Mouse (Mus musculus): ENCODE results near the gene Chn2. TPM values are rescaled to one million over a fixed set of nuclear protein-coding genes. Genes with fewer than 3 reads are reported as not detected.

Chn2 gene
- total and polyA plus RNA-seq, 2 experiments from 2014 or later = 33.3 to 49.4 TPM

- no peak for TF ChIP-seq CTCF (IDR thresholded peaks at IDR 0.05; ENCODE audit: low read depth)
- no peak overlapping the region for H3K4me3 ChIP-seq (ENCODE audit: low read depth, low read length)
- peaks cover 3% of the 10 kb centered on the region; the same call in 1 of the 2 replicates for H3K4me1 ChIP-seq (ENCODE audit: insufficient read depth)
- H3K9me3 ChIP-seq (ENCODE audit: low read length) = no peaks in the 10 kb centered on the region
- DNase-seq (no peak), ATAC-seq (no peak)
- no peak overlapping the region for H3K27ac ChIP-seq (ENCODE audit: low read depth, low read length)
- 70% methylated on average over 6 of the region's 6 CpGs for WGBS
- no peak overlapping the region for H3K4me2 ChIP-seq (ENCODE audit: low read depth)
- H3K27me3 ChIP-seq (ENCODE audit: insufficient read depth, low read length) = no peaks in the 10 kb centered on the region
- H3K36me3 ChIP-seq (ENCODE audit: insufficient read depth) = no peaks in the 10 kb centered on the region
- no peak overlapping the region for H3K9ac ChIP-seq
Measured at GRCm38 (mm10) chr6:54337321-54337720, 298.0 kb downstream of the Chn2 start.

- 88% methylated on average over 5 of the region's 5 CpGs for WGBS
- Histone ChIP-seq H3K9me3 (ENCODE audit: low read length) (no peaks in the 10 kb centered on the region), H3K27ac (ENCODE audit: low read depth, low read length) (no peak overlapping the region), H3K4me2 (ENCODE audit: low read depth) (no peak overlapping the region), H3K36me3 (ENCODE audit: insufficient read depth) (no peaks in the 10 kb centered on the region), H3K4me1 (ENCODE audit: insufficient read depth) (no peaks in the 10 kb centered on the region), H3K4me3 (ENCODE audit: low read depth, low read length) (no peak overlapping the region), H3K9ac (no peak overlapping the region), H3K27me3 (ENCODE audit: insufficient read depth, low read length) (no peaks in the 10 kb centered on the region)
- no peak for TF ChIP-seq CTCF (IDR thresholded peaks at IDR 0.05; ENCODE audit: low read depth)
- no peak for ATAC-seq
- DNase-seq = no peak
Measured at GRCm38 (mm10) chr6:54341133-54341532, 301.8 kb downstream of the Chn2 start.

GRCm38 (mm10) chr6:54342223-54342622 is 302.9 kb downstream of the Chn2 start:
- no peak overlapping the region for H3K4me2 ChIP-seq (ENCODE audit: low read depth)
- DNase-seq (peak; percentile 36), ATAC-seq (peak; percentile 45)
- H3K9me3 ChIP-seq (ENCODE audit: low read length) = no peaks in the 10 kb centered on the region
- no peaks in the 10 kb centered on the region for H3K36me3 ChIP-seq (ENCODE audit: insufficient read depth)
- H3K4me1 ChIP-seq (ENCODE audit: insufficient read depth) = no peaks in the 10 kb centered on the region
- TF ChIP-seq CTCF (IDR thresholded peaks at IDR 0.05; ENCODE audit: low read depth) = no peak
- no peak overlapping the region for H3K4me3 ChIP-seq (ENCODE audit: low read depth, low read length)
- no peak overlapping the region for H3K27ac ChIP-seq (ENCODE audit: low read depth, low read length)
- no peak overlapping the region for H3K9ac ChIP-seq
- no peaks in the 10 kb centered on the region for H3K27me3 ChIP-seq (ENCODE audit: insufficient read depth, low read length)
- WGBS = 63% methylated on average over 10 of the region's 10 CpGs

Other genes starting within 250 kb of the Chn2 start
- 17.8 and 27.8 TPM in 2 replicates for gene Tril, start 218.7 kb upstream of the Chn2 start, total RNA-seq (2014; rRNA removed)
- gene Tril, start 218.7 kb upstream of the Chn2 start, polyA plus RNA-seq (2015; fragmentation: Nextera tagmentation; extraction: Ambion mirVana) = 8.5 and 18.2 TPM in 2 replicates
- gene Cpvl, start 60.9 kb upstream of the Chn2 start, total RNA-seq (2014; rRNA removed) = not detected in 2 replicates
- gene Cpvl, start 60.9 kb upstream of the Chn2 start, polyA plus RNA-seq (2015; fragmentation: Nextera tagmentation; extraction: Ambion mirVana) = 0.13 TPM in 1 of 2 replicates, not detected in the other

Data from forebrain, postnatal 0 days (tissue).